Mouse (Mus musculus) stomach, postnatal 0 days (tissue): ENCODE measurements around the gene Lrrn3. TPM values are rescaled to one million over a fixed set of nuclear protein-coding genes. Genes with fewer than 3 reads are reported as not detected.
A peak's percentile ranks its signal among the peaks of the same experiment; 100 is the strongest.

Source experiments
- ATAC-seq: fragments of 200-750 bp; cut with Nextera tagmentation; 2 replicates; pipeline ENCODE4 v1.8.0; 2017; ENCODE audit not compliant: low FRiP score, low TSS enrichment
- DNase-seq: peaks from one replicate; pipeline ENCODE4 v3.0.0-alpha.2; 2016; ENCODE audit warnings: low spot score
- H3K27ac ChIP-seq: fragments of 300-500 bp; sonication (generic); replicated peaks from 2 replicates; pipeline ENCODE4 v1.5.1; 2014; ENCODE audit warnings: mild to moderate bottlenecking, control low read depth
- H3K27me3 ChIP-seq: fragments of 300-500 bp; sonication (generic); 2 replicates; pipeline ENCODE4 v1.6.1; 2014; ENCODE audit warnings: low read length; ENCODE audit not compliant: control insufficient read depth, insufficient read depth
- H3K36me3 ChIP-seq: fragments of 300-500 bp; sonication (generic); 2 replicates; pipeline ENCODE4 v1.6.1; 2014; ENCODE audit warnings: low read length, mixed read lengths; ENCODE audit not compliant: control insufficient read depth, insufficient read depth
- H3K4me1 ChIP-seq: fragments of 300-500 bp; sonication (generic); replicated peaks from 2 replicates; pipeline ENCODE4 v1.6.1; 2014; ENCODE audit warnings: antibody characterized with exemption; ENCODE audit not compliant: control insufficient read depth, insufficient read depth
- H3K4me2 ChIP-seq: fragments of 300-500 bp; sonication (generic); replicated peaks from 2 replicates; pipeline ENCODE4 v1.6.1; 2014; ENCODE audit warnings: low read depth, mild to moderate bottlenecking, control low read depth, moderate library complexity
- H3K4me3 ChIP-seq: fragments of 300-500 bp; sonication (generic); 2 replicates; pipeline ENCODE4 v1.5.1; 2014; ENCODE audit warnings: low read depth, low read length, control low read depth
- H3K9ac ChIP-seq: fragments of 300-500 bp; sonication (generic); 2 replicates; pipeline ENCODE4 v1.6.1; 2014; ENCODE audit warnings: mild to moderate bottlenecking, low read length, control low read depth, mixed read lengths
- H3K9me3 ChIP-seq: fragments of 300-500 bp; sonication (generic); 2 replicates; pipeline ENCODE4 v1.6.1; 2016; ENCODE audit warnings: low read length; ENCODE audit not compliant: control insufficient read depth
- CTCF ChIP-seq: IDR thresholded peaks from 2 replicates; pipeline ENCODE4 v1.5.1; 2016; ENCODE audit warnings: antibody characterized with exemption, low read depth, mild to moderate bottlenecking, moderate library complexity
- EP300 ChIP-seq: optimal IDR thresholded peaks from 2 replicates; pipeline ENCODE3; 2016; ENCODE audit warnings: antibody characterized with exemption
- WGBS: fragments of 180-500 bp; shearing (Covaris S2); extraction: QIAGEN DNeasy Blood & Tissue Kit; methylation state at CpG from one replicate; pipeline ENCODE4 v1.1.7; 2014; 5-methylcytosine and 5-hydroxymethylcytosine counted together
- polyA plus RNA-seq: library from polyadenylated mRNA; unstranded; fragments of >200 nt; fragmentation: Nextera tagmentation; extraction: Ambion mirVana; gene quantifications from 2 replicates; pipeline ENCODE4 v1.2.1, GENCODE M21; 2015

Lrrn3 gene
- polyA plus RNA-seq, 1 experiment from 2014 or later: 3.3 TPM

GRCm38 (mm10) chr12:41510588-41510987, 24.4 kb upstream of the Lrrn3 start:
- Histone ChIP-seq H3K36me3 (no peaks in the 10 kb centered on the region), H3K4me3 (no peak overlapping the region), H3K9ac (no peak overlapping the region), H3K27ac (no peak overlapping the region), H3K27me3 (no peaks in the 10 kb centered on the region), H3K4me1 (no peaks in the 10 kb centered on the region), H3K4me2 (no peak overlapping the region), H3K9me3 (no peaks in the 10 kb centered on the region)
- ATAC-seq: no peak
- TF ChIP-seq EP300 (no peak), CTCF (no peak)
- DNase-seq: no peak
- WGBS: 60% methylated on average over 3 of the region's 3 CpGs

- TF ChIP-seq CTCF: no peak
- no peak for TF ChIP-seq EP300
- 82% methylated on average over 4 of the region's 4 CpGs for WGBS
- no peak for ATAC-seq
These were observed 22.4 kb upstream of the Lrrn3 start for GRCm38 (mm10) chr12:41508610-41509009.

GRCm38 (mm10) chr12:41500049-41500820, 14.0 kb upstream of the Lrrn3 start:
- Histone ChIP-seq H3K4me3 (no peak overlapping the region), H3K4me2 (no peak overlapping the region), H3K9ac (no peak overlapping the region), H3K27me3 (no peaks in the 10 kb centered on the region), H3K9me3 (no peaks in the 10 kb centered on the region), H3K27ac (no peak overlapping the region), H3K4me1 (no peaks in the 10 kb centered on the region), H3K36me3 (no peaks in the 10 kb centered on the region)
- TF ChIP-seq EP300 (no peak), CTCF (no peak)
- ATAC-seq (no peak), DNase-seq (no peak)
- WGBS: 38% methylated on average over 9 of the region's 9 CpGs

More at GRCm38 (mm10) chr12:41508610-41509009, 22.4 kb upstream of the Lrrn3 start:
- H3K4me3 ChIP-seq: no peak overlapping the region
- H3K4me2 ChIP-seq: no peak overlapping the region
- H3K36me3 ChIP-seq: no peaks in the 10 kb centered on the region
- H3K27ac ChIP-seq: no peak overlapping the region
- no peak for DNase-seq
- H3K4me1 ChIP-seq: no peaks in the 10 kb centered on the region
- H3K27me3 ChIP-seq: no peaks in the 10 kb centered on the region
- H3K9ac ChIP-seq: no peak overlapping the region
- H3K9me3 ChIP-seq: no peaks in the 10 kb centered on the region

- DNase-seq (peak; percentile 38), ATAC-seq (peak; percentile 67; the same call in 1 of the 2 replicates)
- no peak overlapping the region for H3K9ac ChIP-seq
- peak; percentile 56 for TF ChIP-seq CTCF
- TF ChIP-seq EP300: no peak
- WGBS: 53% methylated on average over 10 of the region's 10 CpGs
- H3K4me3 ChIP-seq: no peak overlapping the region
- H3K36me3 ChIP-seq: no peaks in the 10 kb centered on the region
- H3K27me3 ChIP-seq: no peaks in the 10 kb centered on the region
- no peak overlapping the region for H3K4me2 ChIP-seq
- no peak overlapping the region for H3K27ac ChIP-seq
- no peaks in the 10 kb centered on the region for H3K4me1 ChIP-seq
- no peaks in the 10 kb centered on the region for H3K9me3 ChIP-seq
These were observed 8.4 kb upstream of the Lrrn3 start for GRCm38 (mm10) chr12:41494620-41495019.

GRCm38 (mm10) chr12:41487005-41487404, 774 bp upstream of the Lrrn3 start:
- no peaks in the 10 kb centered on the region for H3K36me3 ChIP-seq
- H3K4me2 ChIP-seq: no peak overlapping the region
- ATAC-seq (no peak), DNase-seq (no peak)
- no peaks in the 10 kb centered on the region for H3K27me3 ChIP-seq
- no peak overlapping the region for H3K27ac ChIP-seq
- no peaks in the 10 kb centered on the region for H3K4me1 ChIP-seq
- no peaks in the 10 kb centered on the region for H3K9me3 ChIP-seq
- TF ChIP-seq CTCF: peak; percentile 95
- TF ChIP-seq EP300: no peak
- H3K4me3 ChIP-seq: no peak overlapping the region
- 31% methylated on average over 5 of the region's 5 CpGs for WGBS
- H3K9ac ChIP-seq: no peak overlapping the region

GRCm38 (mm10) chr12:41485512-41486215, 567 bp downstream of the Lrrn3 start:
- DNase-seq (no peak), ATAC-seq (peak; percentile 49; the same call in 1 of the 2 replicates)
- no peaks in the 10 kb centered on the region for H3K27me3 ChIP-seq
- TF ChIP-seq CTCF: no peak
- no peak for TF ChIP-seq EP300
- no peak overlapping the region for H3K9ac ChIP-seq
- WGBS: 23% methylated on average over 12 of the region's 12 CpGs
- H3K27ac ChIP-seq: no peak overlapping the region
- no peaks in the 10 kb centered on the region for H3K9me3 ChIP-seq
- no peaks in the 10 kb centered on the region for H3K4me1 ChIP-seq
- peak overlapping the region; percentile 53 for H3K4me2 ChIP-seq
- H3K36me3 ChIP-seq: no peaks in the 10 kb centered on the region
- peak overlapping the region; percentile 36 for H3K4me3 ChIP-seq
